Mouse (Mus musculus) common myeloid progenitor, adult 5-6 weeks (primary cell): Measurements from ENCODE around the gene Zdhhc11. TPM values are rescaled to one million over a fixed set of nuclear protein-coding genes. Genes with fewer than 3 reads are reported as not detected.
"Not testable (repeated sequence)": the region's sequence is repeated elsewhere in the genome, so short reads cannot be mapped to it uniquely, and the experiment has no call there.

Source experiments
- ATAC-seq: replicated peaks from 2 replicates; pipeline ENCODE4 v1.8.0; 2016; ENCODE audit warnings: low read depth, mild to moderate bottlenecking, moderate TSS enrichment, inconsistent platforms; ENCODE audit not compliant: poor library complexity, severe bottlenecking
- total RNA-seq: library from RNA; stranded (forward); fragments of 200-1000, 187-1606 nt; gene quantifications from 2 replicates; pipeline ENCODE4 v1.2.3, GENCODE M21; 2017

The Zdhhc11 gene
- total RNA-seq, 1 experiment from 2014 or later: not detected

DNA sequence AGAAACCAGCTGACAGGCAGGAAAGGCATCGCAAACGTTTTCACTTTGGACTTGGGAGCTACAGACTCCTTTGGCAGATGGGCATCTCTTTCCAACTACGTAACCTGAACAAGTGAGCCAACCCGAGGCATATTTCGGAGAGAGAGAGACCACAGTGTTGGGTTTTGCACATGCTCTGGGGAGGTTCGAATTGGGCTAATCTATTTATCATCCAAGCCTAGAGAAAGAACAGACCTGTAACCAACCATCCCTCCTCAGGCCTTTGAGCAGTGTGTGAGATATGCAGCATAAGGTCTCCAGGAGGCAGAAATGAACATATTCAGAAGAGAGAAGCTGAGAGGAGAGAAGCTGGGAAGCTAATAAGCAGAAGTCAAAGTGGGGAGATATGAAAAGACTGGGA lies 37.3 kb downstream of the Zdhhc11 start:
- no peak for ATAC-seq

- ATAC-seq: no peak
Observed at GRCm38 (mm10) chr13:74001492-74001891, 37.8 kb downstream of the Zdhhc11 start.

DNA sequence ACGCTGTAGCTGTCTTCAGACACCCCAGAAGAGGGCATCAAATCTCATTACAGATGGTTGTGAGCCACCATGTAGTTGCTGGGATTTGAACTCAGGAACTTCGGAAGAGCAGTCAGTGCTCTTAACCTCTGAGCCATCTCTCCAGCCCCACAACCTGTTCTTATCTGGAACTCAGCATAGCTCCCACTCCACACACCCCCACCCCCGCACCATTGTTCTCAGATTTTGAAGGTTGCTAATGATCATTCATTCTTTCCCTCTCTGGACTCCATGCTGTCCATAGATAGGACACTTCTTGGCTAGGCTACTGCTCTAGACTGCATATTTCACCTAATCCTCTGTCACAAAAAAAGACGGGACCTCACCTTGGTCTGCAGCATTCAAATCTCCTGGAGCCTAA lies 43.2 kb downstream of the Zdhhc11 start:
- not testable (repeated sequence) for ATAC-seq

DNA sequence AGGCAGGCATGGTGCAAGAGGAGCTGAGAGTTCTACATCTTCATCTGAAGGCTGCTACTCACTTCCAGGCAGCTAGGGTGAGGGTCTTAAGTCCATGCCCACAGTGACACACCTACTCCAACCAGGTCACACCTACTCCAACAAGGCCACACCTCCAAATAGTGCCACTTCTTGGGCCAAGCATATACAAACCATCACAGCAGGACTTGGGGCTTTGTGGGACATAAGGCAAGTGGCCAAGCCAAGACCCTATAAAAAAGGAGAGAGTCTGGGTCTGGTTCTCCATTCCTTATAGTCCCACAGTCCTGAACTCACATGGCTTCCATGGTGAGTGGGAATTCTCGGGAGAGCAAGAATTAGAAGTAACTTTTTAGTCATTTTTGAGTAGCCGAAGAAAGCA lies 44.6 kb downstream of the Zdhhc11 start:
- not testable (repeated sequence) for ATAC-seq

- peak; percentile 95 for ATAC-seq
Observed at GRCm38 (mm10) chr13:74008948-74009718, 45.5 kb downstream of the Zdhhc11 start, which contains the start of gene Tppp. Gene Tppp, plus strand, starts transcription at chr13:74009407.

DNA sequence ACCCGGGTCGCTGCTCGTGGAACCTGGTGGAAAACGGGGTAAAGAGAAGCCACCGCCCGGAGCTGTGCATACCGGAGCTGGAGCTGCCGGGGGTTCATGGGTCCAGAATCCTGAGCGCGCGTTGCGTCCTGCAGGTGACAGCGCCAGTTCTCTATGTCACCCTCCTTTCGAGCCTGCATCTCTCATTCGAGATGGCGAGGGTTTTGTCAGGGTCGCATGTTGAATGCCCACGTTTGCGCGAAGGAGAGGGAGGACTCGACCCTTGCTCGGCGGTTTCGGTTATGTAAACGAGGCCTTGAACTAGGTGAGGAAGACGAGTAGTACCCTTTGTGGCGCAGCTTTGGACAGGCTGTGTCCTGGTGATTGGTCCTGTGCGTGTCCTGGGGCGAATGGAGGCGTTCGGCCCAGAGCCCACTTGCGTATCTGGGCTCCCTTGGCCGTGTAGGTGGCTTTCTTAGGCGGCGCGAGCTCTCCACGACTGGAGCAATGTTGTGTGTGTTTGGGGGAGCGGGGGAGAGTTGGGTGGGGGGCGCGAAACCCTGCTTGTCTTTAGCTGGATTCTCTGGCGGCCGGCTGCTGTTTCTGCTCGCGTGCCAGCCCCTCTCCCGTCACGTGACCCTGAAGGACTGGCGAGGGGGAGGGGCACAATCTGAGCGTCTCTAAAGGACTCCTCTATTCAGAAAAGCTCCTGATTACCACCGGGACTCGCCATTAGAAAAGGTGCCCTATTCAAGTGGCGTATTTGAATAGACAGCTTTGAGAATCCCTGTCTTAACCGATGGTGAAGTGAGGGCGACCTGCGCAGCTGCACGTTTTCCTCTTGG lies 46.4 kb downstream of the Zdhhc11 start:
- peak; percentile 12; the same call in 1 of the 2 replicates for ATAC-seq

DNA sequence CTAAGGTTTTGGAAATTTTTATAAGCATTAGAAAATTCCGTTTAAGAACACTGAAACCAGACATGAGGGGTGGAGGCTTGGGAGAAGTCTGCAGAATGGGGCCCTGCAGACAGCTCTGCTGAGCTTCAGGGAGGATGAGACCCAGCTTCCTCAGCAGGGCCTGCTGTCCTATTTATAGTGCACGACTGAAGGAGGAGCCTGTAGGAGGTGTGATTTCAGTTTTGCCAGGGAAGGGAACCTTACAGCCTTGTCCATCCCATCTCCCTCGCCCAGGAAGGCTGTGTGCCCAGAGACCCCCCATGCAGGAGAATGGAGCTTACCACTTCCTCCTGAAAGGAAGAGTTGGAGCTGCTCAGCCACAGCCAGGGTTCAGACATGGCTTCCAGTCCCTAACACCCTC lies 47.0 kb downstream of the Zdhhc11 start:
- ATAC-seq: no peak

DNA sequence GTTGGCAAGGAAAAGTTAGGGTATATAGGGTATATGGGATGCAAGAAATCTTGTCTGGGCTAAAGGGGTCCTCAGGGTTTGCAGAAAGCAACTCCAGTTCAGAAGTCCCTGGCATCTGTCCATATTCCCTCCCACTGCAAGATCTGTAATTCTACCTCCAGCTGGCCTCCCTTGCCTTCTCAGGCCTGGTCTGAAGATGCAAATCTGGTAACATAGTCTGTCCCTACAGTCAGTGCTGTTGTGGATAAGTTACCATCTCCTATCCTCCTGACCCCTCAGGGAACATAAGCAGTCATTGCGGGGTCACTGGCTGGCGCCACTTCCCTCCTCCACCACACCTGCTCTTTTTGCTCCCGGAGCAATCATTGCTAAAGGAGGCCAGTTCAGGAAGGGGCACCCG lies 52.3 kb downstream of the Zdhhc11 start:
- ATAC-seq: no peak

- no peak for ATAC-seq
Observed at GRCm38 (mm10) chr13:74017426-74017825, 53.8 kb downstream of the Zdhhc11 start.

DNA sequence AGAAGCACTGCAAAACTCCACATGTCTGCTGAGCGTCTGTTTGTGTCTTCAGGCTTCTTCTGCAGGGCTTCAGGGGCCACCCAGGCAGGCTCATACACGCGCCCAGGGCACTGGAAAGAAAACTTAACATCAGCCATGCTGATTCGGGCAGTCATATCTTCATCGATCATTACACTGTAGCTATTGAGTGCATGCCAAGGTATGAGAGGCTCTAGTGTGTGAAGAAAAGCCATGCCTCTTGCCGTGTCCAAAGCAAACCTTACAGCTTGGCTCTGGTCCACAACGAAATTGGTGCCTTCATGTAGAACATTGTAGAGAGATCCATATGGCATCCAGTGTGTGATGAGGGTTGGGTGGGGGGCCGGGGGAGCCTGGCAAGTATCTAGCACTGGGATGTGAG lies 55.4 kb downstream of the Zdhhc11 start:
- not testable (repeated sequence) for ATAC-seq

DNA sequence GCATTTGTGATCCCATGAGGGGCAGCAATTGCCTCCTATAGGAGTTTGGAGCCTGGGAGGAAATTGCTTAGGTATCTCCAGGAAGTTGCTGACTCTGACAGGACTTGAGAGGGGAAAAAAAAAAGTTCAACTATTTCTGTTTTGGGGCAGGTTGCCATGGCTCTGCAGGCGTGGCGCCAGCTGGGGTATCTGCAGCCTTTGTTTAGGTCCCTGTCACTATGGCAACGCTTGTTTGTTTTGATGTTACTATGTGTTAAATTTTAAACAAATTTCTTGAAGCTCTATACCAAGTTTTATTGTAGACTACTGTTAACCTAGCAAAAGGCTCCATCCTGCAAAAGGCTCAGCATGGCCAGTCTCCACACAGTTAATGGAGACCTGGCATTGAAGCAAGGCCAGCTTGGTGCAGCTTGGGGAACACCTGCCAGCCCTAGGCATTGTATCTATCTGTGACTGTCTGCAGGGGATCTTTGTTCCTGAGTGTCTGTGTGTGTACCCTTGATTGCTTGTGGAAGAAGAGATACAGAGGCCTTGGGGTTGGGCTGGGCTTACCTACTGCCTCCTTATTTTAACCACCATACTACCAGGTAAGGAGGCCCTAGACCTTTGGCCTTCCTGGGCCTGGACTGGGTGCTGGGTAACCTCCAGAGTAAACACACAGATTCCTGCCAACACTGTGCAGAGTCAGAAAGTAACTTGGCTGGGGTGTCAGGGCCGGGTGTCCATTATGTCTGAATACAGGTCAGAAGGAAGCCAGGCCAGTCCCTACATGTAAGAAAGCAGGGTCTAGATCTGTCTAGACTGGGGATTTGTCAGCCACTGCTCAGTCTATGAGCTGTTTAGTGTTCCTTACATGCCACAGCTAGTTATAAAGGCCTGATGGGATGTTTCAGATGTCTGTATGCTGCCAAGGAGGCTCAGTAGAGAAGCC lies 61.8 kb downstream of the Zdhhc11 start:
- 0 out of 2 replicates have a peak, but pooled peaks have one; percentile 10 for ATAC-seq

DNA sequence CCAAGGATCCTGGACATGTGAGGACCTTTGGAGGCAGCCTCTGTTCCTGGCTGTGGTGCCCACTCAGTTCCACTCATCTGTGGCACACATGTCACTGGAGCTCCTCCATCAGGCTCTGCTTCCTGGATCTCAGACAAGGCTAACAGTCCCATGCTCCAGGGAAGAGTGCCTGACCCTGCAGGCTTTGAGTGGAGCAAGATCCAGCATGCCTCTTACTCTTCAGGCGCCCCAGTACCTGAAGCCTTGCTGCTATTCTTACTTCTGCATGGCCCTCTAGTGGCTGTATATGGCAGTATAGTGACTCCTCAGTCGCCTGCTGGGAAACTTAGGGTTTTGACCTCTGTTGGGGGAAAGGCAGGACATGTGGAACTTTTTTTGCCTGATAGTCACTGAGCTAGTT lies 62.6 kb downstream of the Zdhhc11 start:
- ATAC-seq: peak; percentile 75

GRCm38 (mm10) chr13:74028116-74028515 lies 64.5 kb downstream of the Zdhhc11 start:
- ATAC-seq: no peak

GRCm38 (mm10) chr13:74029013-74029412 lies 65.4 kb downstream of the Zdhhc11 start:
- ATAC-seq: 0 out of 2 replicates have a peak, but pooled peaks have one; percentile 39

- no peak for ATAC-seq
Observed at GRCm38 (mm10) chr13:74030691-74031090, 67.0 kb downstream of the Zdhhc11 start.

DNA sequence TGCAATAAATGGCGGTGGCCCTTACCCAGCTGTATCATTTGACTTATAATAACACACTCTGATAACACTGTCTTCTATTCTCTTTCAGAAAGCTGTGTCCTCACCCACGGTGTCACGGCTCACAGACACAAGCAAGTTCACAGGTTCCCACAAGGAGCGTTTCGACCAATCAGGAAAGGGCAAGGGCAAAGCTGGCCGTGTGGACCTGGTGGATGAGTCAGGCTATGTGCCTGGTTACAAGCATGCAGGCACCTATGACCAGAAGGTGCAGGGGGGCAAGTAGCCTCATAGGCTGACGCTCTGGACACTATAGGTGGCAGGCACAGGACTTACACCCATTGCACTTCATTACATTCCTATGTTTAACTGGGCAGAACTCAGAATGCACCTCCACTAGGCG lies 67.5 kb downstream of the Zdhhc11 start:
- ATAC-seq: no peak

DNA sequence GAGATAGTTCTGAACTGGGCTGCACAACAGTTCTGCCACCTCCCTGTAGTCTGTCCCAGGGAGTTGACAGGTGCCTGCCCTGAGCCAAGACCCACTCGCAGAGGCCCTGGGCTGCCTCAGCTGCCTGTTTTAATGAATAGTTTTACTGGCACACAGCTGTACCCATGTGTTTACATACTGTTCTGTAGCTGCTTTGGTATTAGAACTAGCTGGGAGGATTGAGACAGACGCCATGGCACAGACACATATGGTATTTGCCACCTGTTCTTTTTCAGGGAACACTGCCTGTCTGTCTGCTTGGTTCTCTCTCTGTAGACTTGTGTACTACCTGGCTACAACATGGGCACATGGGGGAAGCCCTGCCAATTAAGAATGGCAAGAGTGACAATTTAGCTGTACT lies 71.1 kb downstream of the Zdhhc11 start:
- ATAC-seq: no peak

GRCm38 (mm10) chr13:74035776-74036175 lies 72.1 kb downstream of the Zdhhc11 start:
- ATAC-seq: no peak

- ATAC-seq: no peak
Observed at GRCm38 (mm10) chr13:74039926-74040325, 76.3 kb downstream of the Zdhhc11 start.
